Mouse (Mus musculus) liver, postnatal 0 days (tissue): ENCODE results near the gene Smarcd1. TPM values are rescaled to one million over a fixed set of nuclear protein-coding genes. Genes with fewer than 3 reads are reported as not detected.

ENCODE experiments used
- ATAC-seq: fragments of 200-750 bp; cut with Nextera tagmentation; 2 replicates; pipeline ENCODE4 v1.8.0; 2017; ENCODE audit warnings: mild to moderate bottlenecking, moderate library complexity
- DNase-seq: peaks from one replicate; pipeline ENCODE4 v3.0.0-alpha.2; 2016
- H3K27ac ChIP-seq: fragments of 300-500 bp; sonication (generic); 2 replicates; pipeline ENCODE4 v1.5.1; 2014; ENCODE audit warnings: antibody characterized with exemption, moderate library complexity, mild to moderate bottlenecking, low read depth
- H3K27me3 ChIP-seq: fragments of 300-500 bp; sonication (generic); 2 replicates; pipeline ENCODE4 v1.6.1; 2014; ENCODE audit warnings: low read length, control low read depth, mixed read lengths; ENCODE audit not compliant: insufficient read depth
- H3K36me3 ChIP-seq: fragments of 300-500 bp; sonication (generic); replicated peaks from 2 replicates; pipeline ENCODE4 v1.6.1; 2014; ENCODE audit warnings: mild to moderate bottlenecking, control low read depth, low read length, moderate library complexity, mixed read lengths; ENCODE audit not compliant: insufficient read depth
- H3K4me1 ChIP-seq: fragments of 300-500 bp; sonication (generic); 2 replicates; pipeline ENCODE4 v1.6.1; 2014; ENCODE audit warnings: antibody characterized with exemption, mild to moderate bottlenecking, control low read depth; ENCODE audit not compliant: insufficient read depth
- H3K4me2 ChIP-seq: fragments of 300-500 bp; sonication (generic); 2 replicates; pipeline ENCODE4 v1.6.1; 2014; ENCODE audit warnings: low read depth, mild to moderate bottlenecking, low read length, moderate library complexity, mixed read lengths
- H3K4me3 ChIP-seq: fragments of 300-500 bp; sonication (generic); 2 replicates; pipeline ENCODE4 v1.5.1; 2014; ENCODE audit warnings: low read depth, low read length
- H3K9ac ChIP-seq: fragments of 300-500 bp; sonication (generic); replicated peaks from 2 replicates; pipeline ENCODE4 v1.6.1; 2014; ENCODE audit warnings: mild to moderate bottlenecking, moderate library complexity
- H3K9me3 ChIP-seq: fragments of 300-500 bp; sonication (generic); 2 replicates; pipeline ENCODE4 v1.6.1; 2016; ENCODE audit warnings: mild to moderate bottlenecking, control low read depth, low read length, mixed read lengths
- CTCF ChIP-seq: sonication (generic); IDR thresholded peaks from 2 replicates; pipeline ENCODE4 v1.5.1; 2016; ENCODE audit warnings: antibody characterized with exemption, low read depth
- EP300 ChIP-seq: IDR thresholded peaks from 2 replicates; pipeline ENCODE4 v1.6.1; 2016; ENCODE audit warnings: antibody characterized with exemption, low read depth, mild to moderate bottlenecking
- WGBS: fragments of 180-500 bp; shearing (Covaris S2); extraction: QIAGEN DNeasy Blood & Tissue Kit; methylation state at CpG from one replicate; pipeline ENCODE4 v1.1.7; 2014; ENCODE audit not compliant: insufficient replicate concordance; 5-methylcytosine and 5-hydroxymethylcytosine counted together
- polyA plus RNA-seq: library from polyadenylated mRNA; unstranded; fragments of >200 nt; fragmentation: Nextera tagmentation; extraction: Ambion mirVana; gene quantifications from 2 replicates; pipeline ENCODE4 v1.2.1, GENCODE M21; 2015

Gene Smarcd1
- polyA plus RNA-seq, 1 experiment from 2014 or later = 5.3 TPM

DNA sequence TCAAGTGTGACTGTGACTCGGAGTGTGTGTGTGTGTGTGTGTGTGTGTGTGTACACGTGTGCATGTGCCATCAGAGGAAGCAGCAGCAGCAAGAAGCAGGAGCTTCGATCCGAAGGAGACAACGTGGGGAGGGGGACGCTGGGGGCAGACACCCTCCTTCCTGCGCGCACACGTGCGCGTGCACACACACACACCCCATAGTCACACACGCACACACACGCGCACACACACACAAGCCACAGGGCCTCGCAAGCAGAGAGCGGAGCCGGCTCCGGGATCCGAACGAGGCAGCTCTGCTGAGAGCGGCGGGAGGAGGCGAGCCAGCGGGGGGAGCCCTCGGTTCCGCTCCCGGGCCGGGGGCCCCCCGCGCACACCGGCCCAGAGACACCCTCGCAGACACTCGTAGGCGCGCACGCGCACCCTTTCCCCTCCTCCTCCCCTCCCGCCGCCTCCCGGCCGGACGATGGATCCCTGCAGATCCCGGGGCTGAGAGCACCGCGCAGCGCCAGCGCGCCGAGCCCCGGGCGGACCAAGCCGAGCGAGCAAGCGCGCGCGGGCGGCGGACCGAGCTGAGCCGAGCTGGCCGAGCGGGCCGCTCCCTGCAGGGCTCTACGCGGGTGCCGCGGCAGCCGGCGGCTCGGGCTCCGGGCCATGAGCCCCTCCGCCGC is 31.6 kb upstream of the Smarcd1 start, which contains the start of gene Asic1:
Gene Asic1, plus strand, starts transcription at position 215 of the 668 bp plus-strand sequence.
- Histone ChIP-seq H3K9ac (no peak within 1 kb of the TSS), H3K4me2 (peak within 1 kb of the TSS; percentile 76), H3K9me3 (0 out of 2 replicates have a peak, but pooled peaks cover 2% of the 10 kb centered on the region), H3K4me3 (peak within 1 kb of the TSS; percentile 43), H3K27me3 (peaks cover 75% of the 10 kb centered on the region), H3K4me1 (peaks cover 4% of the 10 kb centered on the region; the same call in 1 of the 2 replicates), H3K27ac (no peak within 1 kb of the TSS), H3K36me3 (no peaks in the 10 kb centered on the region)
- peak; percentile 66 for DNase-seq
- WGBS = 1% methylated on average over 47 of the region's 74 CpGs
- ATAC-seq = peak; percentile 81
- TF ChIP-seq CTCF (no peak), EP300 (no peak)

DNA sequence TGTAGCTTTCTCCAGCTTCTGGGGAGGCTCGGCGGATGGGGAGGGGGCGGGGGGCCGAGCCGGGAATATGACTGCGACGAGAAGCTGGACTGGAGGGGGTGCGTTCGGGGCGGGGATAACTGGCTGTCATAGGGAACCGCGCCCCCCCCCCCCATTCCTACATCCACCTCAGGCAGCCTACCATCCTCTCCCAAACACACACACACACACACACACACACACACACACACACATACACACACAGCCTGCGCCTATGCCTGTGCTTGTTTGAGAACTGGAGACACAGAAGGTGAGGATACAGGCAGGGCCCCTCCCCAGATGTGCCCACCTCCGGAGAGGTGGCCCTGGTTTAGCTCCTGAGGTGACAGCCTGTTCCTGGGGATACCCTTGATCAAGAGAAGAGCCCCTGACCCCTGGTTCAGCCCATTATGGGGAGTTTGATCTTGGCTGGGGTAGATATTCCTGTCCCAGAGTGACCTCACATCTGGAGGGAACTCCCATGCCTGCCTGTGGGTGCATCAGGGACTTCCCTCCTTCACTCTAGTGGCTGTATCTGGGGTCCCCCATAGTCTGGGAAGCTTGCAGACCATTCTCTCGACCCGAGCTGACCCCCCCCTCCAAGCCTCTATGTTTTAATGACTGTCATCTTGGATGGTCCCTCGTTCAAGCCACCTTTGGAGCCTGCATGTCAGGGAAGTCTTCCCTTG is 30.8 kb upstream of the Smarcd1 start:
- peaks cover 67% of the 10 kb centered on the region for H3K27me3 ChIP-seq
- H3K4me3 ChIP-seq = peak overlapping the region; percentile 43
- 0 out of 2 replicates have a peak, but pooled peaks cover 2% of the 10 kb centered on the region for H3K9me3 ChIP-seq
- no peaks in the 10 kb centered on the region for H3K36me3 ChIP-seq
- no peak for DNase-seq
- ATAC-seq = no peak
- H3K9ac ChIP-seq = no peak overlapping the region
- peaks cover 3% of the 10 kb centered on the region; the same call in 1 of the 2 replicates for H3K4me1 ChIP-seq
- peak overlapping the region; percentile 76 for H3K4me2 ChIP-seq
- H3K27ac ChIP-seq = no peak overlapping the region
- WGBS = 11% methylated on average over 6 of the region's 17 CpGs
- TF ChIP-seq EP300 (no peak), CTCF (no peak)

DNA sequence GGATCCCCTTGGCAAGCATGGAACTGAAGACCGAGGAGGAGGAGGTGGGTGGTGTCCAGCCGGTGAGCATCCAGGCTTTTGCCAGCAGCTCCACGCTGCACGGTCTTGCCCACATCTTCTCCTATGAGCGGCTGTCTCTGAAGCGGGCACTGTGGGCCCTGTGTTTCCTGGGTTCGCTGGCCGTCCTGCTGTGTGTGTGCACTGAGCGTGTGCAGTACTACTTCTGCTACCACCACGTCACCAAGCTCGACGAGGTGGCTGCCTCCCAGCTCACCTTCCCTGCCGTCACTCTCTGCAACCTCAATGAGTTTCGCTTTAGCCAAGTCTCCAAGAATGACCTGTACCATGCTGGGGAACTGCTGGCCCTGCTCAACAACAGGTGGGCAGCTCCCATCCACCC is 30.1 kb upstream of the Smarcd1 start:
- peaks cover 60% of the 10 kb centered on the region for H3K27me3 ChIP-seq
- DNase-seq = no peak
- TF ChIP-seq CTCF = no peak
- no peak for TF ChIP-seq EP300
- no peak overlapping the region for H3K27ac ChIP-seq
- 0 out of 2 replicates have a peak, but pooled peaks cover 2% of the 10 kb centered on the region for H3K9me3 ChIP-seq
- no peak overlapping the region for H3K9ac ChIP-seq
- WGBS = 53% methylated on average over 14 of the region's 14 CpGs
- no peak overlapping the region for H3K4me2 ChIP-seq
- H3K4me3 ChIP-seq = no peak overlapping the region
- no peak for ATAC-seq
- peaks cover 3% of the 10 kb centered on the region; the same call in 1 of the 2 replicates for H3K4me1 ChIP-seq
- H3K36me3 ChIP-seq = no peaks in the 10 kb centered on the region

DNA sequence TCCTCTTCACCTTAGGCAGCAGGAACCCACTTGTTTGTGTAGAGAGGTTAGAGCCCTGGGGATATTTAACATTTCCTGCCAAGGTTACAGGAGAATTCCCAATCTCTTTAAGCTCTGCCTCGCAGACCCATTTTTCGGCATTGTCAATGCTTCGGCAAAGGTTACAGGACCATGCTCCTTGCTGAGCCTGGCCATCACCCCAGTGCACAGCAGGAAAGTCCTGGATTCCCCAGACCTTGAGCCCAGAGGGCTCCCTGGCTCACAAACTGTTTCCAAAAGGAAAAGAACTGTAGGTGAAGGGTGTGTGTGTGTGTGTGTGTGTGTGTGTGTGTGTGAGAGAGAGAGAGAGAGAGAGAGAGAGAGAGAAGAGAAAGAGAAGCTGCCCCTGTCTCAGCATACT is 27.1 kb upstream of the Smarcd1 start:
- Histone ChIP-seq H3K36me3 (no peaks in the 10 kb centered on the region), H3K27me3 (peaks cover 44% of the 10 kb centered on the region), H3K4me1 (peaks cover 3% of the 10 kb centered on the region; the same call in 1 of the 2 replicates), H3K27ac (no peak overlapping the region), H3K9me3 (no peaks in the 10 kb centered on the region), H3K9ac (no peak overlapping the region), H3K4me2 (no peak overlapping the region), H3K4me3 (no peak overlapping the region)
- no peak for TF ChIP-seq CTCF
- TF ChIP-seq EP300 = no peak
- DNase-seq (no peak), ATAC-seq (no peak)
- 77% methylated on average over 3 of the region's 3 CpGs for WGBS

DNA sequence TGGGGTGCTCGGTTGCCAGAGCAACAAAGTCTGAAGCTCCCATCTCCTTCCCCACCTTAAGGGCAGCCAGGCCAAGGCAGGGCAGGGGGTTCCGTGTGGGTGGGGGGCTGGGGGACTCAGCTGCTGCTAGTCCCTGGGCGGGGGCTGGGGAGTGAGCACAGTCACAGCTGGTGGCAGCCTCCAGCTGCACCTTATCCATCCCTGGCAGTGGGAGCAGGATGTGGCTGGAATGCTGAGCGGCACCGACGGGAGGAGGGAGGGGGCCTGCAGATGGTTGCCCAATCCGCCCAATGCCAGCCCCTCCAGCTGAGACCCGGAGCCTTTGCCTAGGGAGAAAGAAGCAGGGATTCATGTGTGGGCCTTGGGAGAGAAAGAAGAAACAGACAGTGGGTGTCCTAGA is 24.8 kb upstream of the Smarcd1 start:
- H3K9me3 ChIP-seq = no peaks in the 10 kb centered on the region
- H3K36me3 ChIP-seq = no peaks in the 10 kb centered on the region
- DNase-seq = no peak
- no peak overlapping the region for H3K4me3 ChIP-seq
- no peak for ATAC-seq
- WGBS = 61% methylated on average over 8 of the region's 8 CpGs
- H3K27me3 ChIP-seq = peaks cover 22% of the 10 kb centered on the region
- H3K9ac ChIP-seq = no peak overlapping the region
- TF ChIP-seq EP300 (no peak), CTCF (no peak)
- no peak overlapping the region for H3K27ac ChIP-seq
- H3K4me2 ChIP-seq = no peak overlapping the region
- H3K4me1 ChIP-seq = no peaks in the 10 kb centered on the region

DNA sequence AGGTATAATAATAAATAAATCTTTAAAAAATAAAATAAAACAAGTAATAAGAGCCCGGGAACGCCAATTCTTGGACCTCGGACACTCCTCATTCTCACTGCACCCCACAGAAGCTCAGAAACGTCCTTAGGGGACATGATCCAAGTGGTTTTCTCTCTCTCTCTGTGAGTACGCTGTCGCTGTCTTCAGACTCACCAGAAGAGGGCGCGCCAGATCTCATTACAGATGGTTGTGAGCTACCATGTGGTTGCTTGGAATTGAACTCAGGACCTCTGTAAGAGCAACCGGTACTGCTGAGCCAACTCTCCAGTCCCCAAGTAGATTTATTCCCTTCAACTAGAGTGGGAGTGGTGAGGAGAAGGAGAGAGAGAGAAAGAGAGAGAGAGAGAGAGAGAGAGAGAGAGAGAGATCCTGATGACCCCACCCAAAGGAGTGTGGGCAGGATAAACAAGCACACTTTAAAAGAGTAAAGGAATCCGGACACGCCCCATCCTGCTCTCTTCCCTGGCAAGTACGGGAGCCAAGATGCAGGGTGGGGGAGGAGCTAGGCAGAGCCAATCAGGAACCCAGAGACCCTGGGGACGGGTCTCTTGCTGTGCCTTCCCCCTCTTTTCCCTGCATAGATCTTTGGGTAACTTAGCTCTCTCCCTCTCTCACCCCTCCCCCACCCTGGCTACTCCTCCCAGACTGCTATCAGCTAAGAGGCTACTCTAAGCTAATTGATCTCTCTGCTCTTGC is 23.7 kb upstream of the Smarcd1 start:
- peaks cover 12% of the 10 kb centered on the region for H3K27me3 ChIP-seq
- DNase-seq = peak; percentile 61

More for the DNA sequence above, 23.7 kb upstream of the Smarcd1 start:
- H3K4me1 ChIP-seq = no peaks in the 10 kb centered on the region
- H3K27ac ChIP-seq = no peak overlapping the region
- H3K36me3 ChIP-seq = no peaks in the 10 kb centered on the region
- 14% methylated on average over 13 of the region's 13 CpGs for WGBS
- ATAC-seq = 0 out of 2 replicates have a peak, but pooled peaks have one; percentile 17
- peak; percentile 66 for TF ChIP-seq CTCF
- TF ChIP-seq EP300 = no peak
- no peaks in the 10 kb centered on the region for H3K9me3 ChIP-seq
- H3K9ac ChIP-seq = no peak overlapping the region
- H3K4me3 ChIP-seq = no peak overlapping the region
- H3K4me2 ChIP-seq = no peak overlapping the region
